In the genomic region with DNA sequence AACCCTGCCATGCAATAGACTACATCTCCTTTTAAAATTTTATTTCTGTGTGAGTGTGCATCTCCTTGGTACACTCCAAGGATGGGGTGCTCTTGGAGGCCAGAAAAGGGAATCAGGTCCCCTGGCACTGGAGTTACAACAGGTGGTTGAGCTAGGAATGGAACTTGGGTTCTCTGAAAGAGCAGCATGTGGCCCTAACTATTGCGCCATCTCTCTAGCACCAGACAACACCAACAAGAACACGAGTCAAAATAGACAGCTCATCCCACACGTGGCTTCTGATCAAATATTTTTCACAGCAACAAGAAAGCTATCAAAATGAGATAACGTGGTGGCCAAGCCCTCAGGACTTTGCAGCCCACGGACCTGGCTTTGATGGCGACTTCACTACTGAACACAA, we compare ENCODE assay signal across 26 mouse cellular contexts. TPM values are rescaled to one million over a fixed set of nuclear protein-coding genes. Genes with fewer than 3 reads are reported as not detected.
DNase-seq lines count a peak whose midpoint lies in the region; ATAC-seq lines count a peak whose summit lies in the region.
"Had no signal": no experiment of that assay in that cellular context is flagged by ENCODE, and none has a peak within 500 bp of the region (broad histone marks: within the 10 kb centered on the region; RNA-seq: fewer than 3 reads in every experiment).

No protein-coding gene starts in this region.

- no peak overlapping the region for H3K4me3 ChIP-seq in hindbrain, embryonic 10.5 days
- H3K4me3 ChIP-seq in hindbrain, embryonic 11.5 days (ENCODE audit: low read depth, low read length) = no peak overlapping the region
- H3K4me3 ChIP-seq: embryonic facial prominence, embryonic 10.5 days; embryonic facial prominence, embryonic 12.5 days; forebrain, embryonic 13.5 days; forebrain, embryonic 15.5 days had no signal

- no peak overlapping the region for H3K9ac ChIP-seq in hindbrain, embryonic 11.5 days (ENCODE audit: low read depth, low read length)
- H3K9ac ChIP-seq: embryonic facial prominence, embryonic 12.5 days; forebrain, embryonic 13.5 days; forebrain, embryonic 15.5 days had no signal

- H3K4me1 ChIP-seq in hindbrain, embryonic 10.5 days (replicated peaks) = peaks cover 25% of the 10 kb centered on the region
- H3K4me1 ChIP-seq in hindbrain, embryonic 11.5 days (replicated peaks; ENCODE audit: control insufficient read depth, insufficient read depth, low read length) = no peaks in the 10 kb centered on the region; the same call in 1 of the 2 replicates
- H3K4me1 ChIP-seq: embryonic facial prominence, embryonic 12.5 days; forebrain, embryonic 15.5 days had no signal

- peaks cover 6% of the 10 kb centered on the region; the same call in 1 of the 2 replicates for H3K27me3 ChIP-seq in hindbrain, embryonic 10.5 days (ENCODE audit: insufficient read depth, poor library complexity, severe bottlenecking)
- H3K27me3 ChIP-seq in hindbrain, embryonic 11.5 days (ENCODE audit: control insufficient read depth, insufficient read depth, low read length) = no peaks in the 10 kb centered on the region
- H3K27me3 ChIP-seq: CH12.LX; embryonic facial prominence, embryonic 12.5 days; forebrain, embryonic 13.5 days; forebrain, embryonic 15.5 days; Patski had no signal

- no peak for ATAC-seq in hindbrain, embryonic 11.5 days (ENCODE audit: low FRiP score)
- ATAC-seq: activated CD4-positive, CD25-positive, alpha-beta regulatory T cell, adult 4 months; CD4-positive, CD25-positive, alpha-beta regulatory T cell, adult 4 months; forebrain, embryonic 13.5 days; forebrain, embryonic 15.5 days had no signal

- 0 out of 2 replicates have a peak overlapping the region, but pooled peaks have one; percentile 29 for H3K27ac ChIP-seq in hindbrain, embryonic 10.5 days
- no peak overlapping the region for H3K27ac ChIP-seq in hindbrain, embryonic 11.5 days (ENCODE audit: low read depth, low read length)
- H3K27ac ChIP-seq: embryonic facial prominence, embryonic 10.5 days; embryonic facial prominence, embryonic 12.5 days; forebrain, embryonic 13.5 days; forebrain, embryonic 15.5 days had no signal

- no peaks in the 10 kb centered on the region for H3K36me3 ChIP-seq in hindbrain, embryonic 10.5 days
- no peaks in the 10 kb centered on the region for H3K36me3 ChIP-seq in hindbrain, embryonic 11.5 days (ENCODE audit: control insufficient read depth, insufficient read depth, low read length)
- H3K36me3 ChIP-seq: embryonic facial prominence, embryonic 10.5 days; embryonic facial prominence, embryonic 12.5 days; forebrain, embryonic 15.5 days; G1E had no signal

- DNase-seq in hindbrain, embryonic 10.5 days (ENCODE audit: low spot score) = no peak
- DNase-seq in hindbrain, embryonic 11.5 days (ENCODE audit: low spot score) = no peak
- DNase-seq in layer of hippocampus, adult 18-20 months (ENCODE audit: low spot score in 2 of 2) = peak; percentile 11 to 69
- DNase-seq in layer of hippocampus, postnatal 14 days (ENCODE audit: low spot score in 2 of 2) = no peak
- peak; percentile 44 for DNase-seq in layer of hippocampus, adult 9-11 months
- no peak for DNase-seq in layer of hippocampus, postnatal 10 days (ENCODE audit: low spot score in 2 of 2)
- DNase-seq in brain, adult 2 months (ENCODE audit: low read depth, low spot score) = peak; percentile 5
- DNase-seq in gastrocnemius, postnatal 10 days = no peak
- DNase-seq: adrenal gland, adult 8-10 months; adrenal gland, postnatal 14 days; adrenal gland, postnatal 36 days; B cell, adult 2 months; cerebellum, adult 11 months; cerebellum, adult 18-20 months; cerebellum, adult 8-10 months; cerebellum, adult 9-11 months; cerebellum, postnatal 25 days had no signal

- H3K4me2 ChIP-seq in hindbrain, embryonic 11.5 days (replicated peaks; ENCODE audit: low read depth, low read length) = no peak overlapping the region
- H3K4me2 ChIP-seq: embryonic facial prominence, embryonic 12.5 days; forebrain, embryonic 13.5 days; forebrain, embryonic 15.5 days had no signal

- H3K9me3 ChIP-seq in hindbrain, embryonic 10.5 days = peaks cover 5% of the 10 kb centered on the region; the same call in 1 of the 2 replicates
- H3K9me3 ChIP-seq in hindbrain, embryonic 11.5 days (ENCODE audit: control insufficient read depth, low read length) = no peaks in the 10 kb centered on the region
- H3K9me3 ChIP-seq: embryonic facial prominence, embryonic 10.5 days; embryonic facial prominence, embryonic 12.5 days; forebrain, embryonic 13.5 days; forebrain, embryonic 15.5 days had no signal

- 88% methylated on average over 6 of the region's 6 CpGs for WGBS in hindbrain, embryonic 10.5 days
- whole genome bisulfite sequencing in hindbrain, embryonic 11.5 days = 88% methylated on average over 6 of the region's 6 CpGs

RNA-seq across cellular contexts. Expression of a gene that starts 28.9 kb away (rescaled TPM):
- polyA plus RNA-seq in hindbrain, embryonic 10.5 days (2016; fragmentation: Nextera tagmentation; extraction: Ambion mirVana) = 193 and 195 TPM in 2 replicates
- 195 and 207 TPM in 2 replicates for polyA plus RNA-seq in hindbrain, embryonic 11.5 days (2014; fragmentation: Nextera tagmentation; extraction: Ambion mirVana)
- total RNA-seq in layer of hippocampus, adult 18-20 months (2021) = 100 to 1,000 TPM; 122 TPM
- total RNA-seq in layer of hippocampus, postnatal 14 days (2021) = 100 to 1,000 TPM; 110 to 112 TPM
- 10 to 100 TPM; 87.1 to 97.3 TPM for total RNA-seq in layer of hippocampus, postnatal 10 days (2021)
- 10 to 100 TPM; 74.9 to 75.5 TPM for total RNA-seq in gastrocnemius, postnatal 10 days (2021)

Comparison
In these comparisons a context has a peak if more than half of its experiments do, and no peak if none do; other contexts are left out.
1. DNase-seq: peak in layer of hippocampus, adult 18-20 months (2 of 2), layer of hippocampus, adult 9-11 months (single experiment) and brain, adult 2 months (single experiment); none in hindbrain, embryonic 10.5 days (single experiment), hindbrain, embryonic 11.5 days (single experiment), layer of hippocampus, postnatal 14 days (0 of 2), layer of hippocampus, postnatal 10 days (0 of 2) and gastrocnemius, postnatal 10 days (single experiment).